ENCODE assay signal across 8 mouse cellular contexts in the genomic region with DNA sequence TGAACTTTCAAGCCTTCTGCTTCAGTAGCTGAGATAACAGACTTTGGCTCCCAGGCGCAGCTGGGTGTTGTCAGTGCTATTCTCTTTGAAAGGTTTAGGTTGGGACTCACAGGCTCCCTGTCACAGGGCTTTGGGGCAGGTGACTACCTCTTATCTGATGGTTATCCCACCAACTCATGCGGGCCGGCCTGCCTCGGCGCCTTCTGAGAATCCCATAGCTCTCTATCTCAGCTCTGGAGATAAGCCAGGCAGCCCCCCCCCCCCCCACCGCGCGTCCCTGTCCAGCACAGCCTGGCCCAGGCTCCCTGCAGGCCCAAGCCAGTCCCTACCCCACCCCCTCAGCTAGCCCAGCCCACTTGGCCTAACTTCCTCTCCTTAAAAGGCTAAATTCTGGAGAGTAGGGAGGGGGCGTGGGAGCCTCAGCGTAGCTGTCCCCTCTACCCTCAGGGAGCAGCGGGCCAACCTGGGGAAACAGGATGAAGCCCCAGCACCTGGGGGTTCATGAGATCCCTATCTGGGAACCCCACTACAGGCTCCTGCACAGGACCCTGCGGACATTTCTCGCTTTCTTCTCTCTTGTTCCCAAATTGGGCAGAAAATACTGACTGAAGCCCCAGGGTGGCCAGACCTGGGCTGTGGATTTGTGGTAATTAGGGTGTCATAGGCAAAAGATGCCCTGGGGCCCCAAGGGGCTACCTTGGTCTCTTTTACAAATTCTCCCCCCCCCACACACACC. TPM values are rescaled to one million over a fixed set of nuclear protein-coding genes. Genes with fewer than 3 reads are reported as not detected.
DNase-seq lines count a peak whose midpoint lies in the region; ATAC-seq and TF ChIP-seq lines count a peak whose summit lies in the region.

No protein-coding gene starts in this region.

- peak; percentile 33 to 56 for DNase-seq in cerebellum, postnatal 10 days
- no peak for DNase-seq in cerebellum, adult 11-12 months
- DNase-seq in ES-CJ7 (ENCODE audit: low read depth, low spot score): peak; percentile 66
- DNase-seq in induced T-regulatory cell, adult 2 months (ENCODE audit: low read depth): peak; percentile 69
- DNase-seq in liver, postnatal 0 days: peak; percentile 59
- no peak for DNase-seq in layer of hippocampus, adult 11-12 months (ENCODE audit: low spot score)

- no peak for ATAC-seq in forebrain, embryonic 15.5 days (replicated peaks)
- peak; percentile 40 for ATAC-seq in liver, postnatal 0 days
- peak; percentile 84 for ATAC-seq in stomach, embryonic 16.5 days (ENCODE audit: insufficient read depth, low FRiP score)

- H3K4me1 ChIP-seq in forebrain, embryonic 15.5 days: peaks cover 12% of the 10 kb centered on the region
- peaks cover 44% of the 10 kb centered on the region for H3K4me1 ChIP-seq in liver, postnatal 0 days (ENCODE audit: insufficient read depth)
- H3K4me1 ChIP-seq in stomach, embryonic 16.5 days (ENCODE audit: control insufficient read depth, insufficient read depth, low read length): peaks cover 31% of the 10 kb centered on the region

- 14% methylated on average over 13 of the region's 13 CpGs for WGBS in forebrain, embryonic 15.5 days
- 21% methylated on average over 13 of the region's 13 CpGs for WGBS in liver, postnatal 0 days (ENCODE audit: insufficient replicate concordance)
- WGBS in stomach, embryonic 16.5 days: 13% methylated on average over 13 of the region's 13 CpGs

- no peak overlapping the region for H3K9ac ChIP-seq in forebrain, embryonic 15.5 days (replicated peaks)
- H3K9ac ChIP-seq in liver, postnatal 0 days (replicated peaks): peak overlapping the region; percentile 57
- peak overlapping the region; percentile 63 for H3K9ac ChIP-seq in stomach, embryonic 16.5 days (ENCODE audit: low read length)

- TF ChIP-seq EP300 in liver, postnatal 0 days (IDR thresholded peaks at IDR 0.05; ENCODE audit: low read depth): no peak

- no peaks in the 10 kb centered on the region for H3K27me3 ChIP-seq in forebrain, embryonic 15.5 days
- H3K27me3 ChIP-seq in liver, postnatal 0 days (ENCODE audit: insufficient read depth, low read length): no peaks in the 10 kb centered on the region
- H3K27me3 ChIP-seq in stomach, embryonic 16.5 days (ENCODE audit: control insufficient read depth, insufficient read depth, low read length): no peaks in the 10 kb centered on the region

- no peak overlapping the region for H3K4me3 ChIP-seq in forebrain, embryonic 15.5 days
- H3K4me3 ChIP-seq in liver, postnatal 0 days (ENCODE audit: low read depth, low read length): peak overlapping the region; percentile 5; the same call in 1 of the 2 replicates
- H3K4me3 ChIP-seq in stomach, embryonic 16.5 days (replicated peaks; ENCODE audit: low read length): no peak overlapping the region; the same call in 1 of the 2 replicates

- peak overlapping the region; percentile 23; the same call in 1 of the 2 replicates for H3K27ac ChIP-seq in forebrain, embryonic 15.5 days (replicated peaks)
- peak overlapping the region; percentile 78 for H3K27ac ChIP-seq in liver, postnatal 0 days (ENCODE audit: low read depth)
- peak overlapping the region; percentile 96 for H3K27ac ChIP-seq in stomach, embryonic 16.5 days (ENCODE audit: low read length)

- no peaks in the 10 kb centered on the region for H3K9me3 ChIP-seq in forebrain, embryonic 15.5 days
- no peaks in the 10 kb centered on the region for H3K9me3 ChIP-seq in liver, postnatal 0 days (ENCODE audit: low read length)
- no peaks in the 10 kb centered on the region for H3K9me3 ChIP-seq in stomach, embryonic 16.5 days (replicated peaks; ENCODE audit: control insufficient read depth, low read length)

- H3K4me2 ChIP-seq in forebrain, embryonic 15.5 days (replicated peaks): no peak overlapping the region
- H3K4me2 ChIP-seq in liver, postnatal 0 days (ENCODE audit: low read depth, low read length): peak overlapping the region; percentile 61
- peak overlapping the region; percentile 1 for H3K4me2 ChIP-seq in stomach, embryonic 16.5 days (ENCODE audit: low read depth, low read length)

- H3K36me3 ChIP-seq in forebrain, embryonic 15.5 days: no peaks in the 10 kb centered on the region
- no peaks in the 10 kb centered on the region for H3K36me3 ChIP-seq in liver, postnatal 0 days (replicated peaks; ENCODE audit: insufficient read depth, low read length)
- no peaks in the 10 kb centered on the region for H3K36me3 ChIP-seq in stomach, embryonic 16.5 days (ENCODE audit: control insufficient read depth, insufficient read depth, low read length)

- no peak for TF ChIP-seq CTCF in liver, postnatal 0 days (IDR thresholded peaks at IDR 0.05; ENCODE audit: low read depth)

RNA-seq across cellular contexts. Expression of gene Actb, which starts 19.8 kb away (rescaled TPM):
- polyA plus RNA-seq in forebrain, embryonic 15.5 days (2015; fragmentation: Nextera tagmentation; extraction: Ambion mirVana): 16,767 and 16,970 TPM in 2 replicates
- 6,710 and 7,738 TPM in 2 replicates for polyA plus RNA-seq in liver, postnatal 0 days (2015; fragmentation: Nextera tagmentation; extraction: Ambion mirVana)
- polyA plus RNA-seq in stomach, embryonic 16.5 days (2015; fragmentation: Nextera tagmentation; extraction: Ambion mirVana): 14,659 and 15,131 TPM in 2 replicates

RNA-seq across cellular contexts. Expression of gene Fbxl18, which starts 31.2 kb away (rescaled TPM):
- 32.6 and 34.2 TPM in 2 replicates for polyA plus RNA-seq in forebrain, embryonic 15.5 days (2015; fragmentation: Nextera tagmentation; extraction: Ambion mirVana)
- polyA plus RNA-seq in liver, postnatal 0 days (2015; fragmentation: Nextera tagmentation; extraction: Ambion mirVana): 1.8 and 3.2 TPM in 2 replicates
- polyA plus RNA-seq in stomach, embryonic 16.5 days (2015; fragmentation: Nextera tagmentation; extraction: Ambion mirVana): 8.2 and 9.7 TPM in 2 replicates

RNA-seq across cellular contexts. Expression of gene Fscn1, which starts 33.8 kb away (rescaled TPM):
- polyA plus RNA-seq in forebrain, embryonic 15.5 days (2015; fragmentation: Nextera tagmentation; extraction: Ambion mirVana): 521 and 538 TPM in 2 replicates
- polyA plus RNA-seq in liver, postnatal 0 days (2015; fragmentation: Nextera tagmentation; extraction: Ambion mirVana): 6.9 and 7.3 TPM in 2 replicates
- polyA plus RNA-seq in stomach, embryonic 16.5 days (2015; fragmentation: Nextera tagmentation; extraction: Ambion mirVana): 161 and 176 TPM in 2 replicates

Comparison
In these comparisons a context has a peak if more than half of its experiments do, and no peak if none do; other contexts are left out.
1. DNase-seq: peak in cerebellum, postnatal 10 days (2 of 2), ES-CJ7 (single experiment), induced T-regulatory cell, adult 2 months (single experiment) and liver, postnatal 0 days (single experiment); none in cerebellum, adult 11-12 months (single experiment) and layer of hippocampus, adult 11-12 months (single experiment).
2. H3K27ac ChIP-seq: peak in every context shown above with its lines; median percentile 96 in stomach, embryonic 16.5 days; 78 in liver, postnatal 0 days; 23 in forebrain, embryonic 15.5 days.
3. RNA of gene Fscn1, which starts 33.8 kb away (polyA plus RNA-seq): 521 to 538 TPM in forebrain, embryonic 15.5 days and 161 to 176 TPM in stomach, embryonic 16.5 days; 6.9 to 7.3 TPM in liver, postnatal 0 days; every median in the first group is over 10 times any median in the second.